Mouse (Mus musculus): ENCODE measurements around the gene Tmtc2. TPM values are rescaled to one million over a fixed set of nuclear protein-coding genes. Genes with fewer than 3 reads are reported as not detected.

The Tmtc2 gene
- total RNA-seq, 4 experiments from 2014 or later, result 0.77 to 1.2 (median 0.95) TPM

DNA sequence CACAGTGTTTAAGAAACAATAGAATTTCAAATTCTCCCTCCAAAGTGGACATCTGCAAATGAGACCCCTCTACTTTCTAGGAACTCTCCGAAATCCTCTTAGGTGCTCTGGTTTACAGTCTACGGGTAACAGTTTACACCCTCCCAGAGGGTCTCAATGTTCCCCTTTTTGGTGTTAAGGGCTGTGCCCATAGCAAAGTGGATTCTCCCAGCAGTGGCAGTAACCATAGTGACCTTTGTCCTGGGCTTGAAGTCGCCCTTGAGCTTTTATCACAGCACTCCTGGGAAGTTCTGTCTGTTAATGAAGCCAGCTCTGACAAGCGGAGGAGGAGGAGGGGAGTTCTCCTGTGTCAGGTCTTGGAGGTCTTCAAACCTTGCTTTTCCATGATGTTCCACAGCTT, 384.5 kb downstream of the Tmtc2 start:
- no peak for DNase-seq (ENCODE audit: low spot score in 2 of 2)

DNA sequence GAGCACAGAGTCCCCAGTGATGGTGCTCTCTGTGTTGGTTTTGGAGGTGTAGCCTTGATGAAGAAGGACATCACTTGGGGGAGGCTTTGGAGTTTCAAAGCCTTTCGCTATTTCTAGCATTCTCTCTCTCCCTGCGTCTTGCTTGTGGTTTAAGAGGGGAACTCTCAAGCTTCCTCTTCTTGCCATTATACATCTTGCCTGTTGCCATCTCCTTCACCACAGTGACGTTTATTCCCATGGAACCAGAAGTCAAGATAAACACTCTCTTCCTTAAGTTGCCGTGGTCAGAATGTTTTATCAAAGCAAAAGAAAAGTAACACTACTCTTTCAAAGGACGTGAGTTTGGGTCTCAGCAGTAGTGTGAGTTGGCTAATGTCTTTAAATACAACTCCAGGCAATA, 387.6 kb downstream of the Tmtc2 start:
- no peak for DNase-seq (ENCODE audit: low spot score in 2 of 2)

DNA sequence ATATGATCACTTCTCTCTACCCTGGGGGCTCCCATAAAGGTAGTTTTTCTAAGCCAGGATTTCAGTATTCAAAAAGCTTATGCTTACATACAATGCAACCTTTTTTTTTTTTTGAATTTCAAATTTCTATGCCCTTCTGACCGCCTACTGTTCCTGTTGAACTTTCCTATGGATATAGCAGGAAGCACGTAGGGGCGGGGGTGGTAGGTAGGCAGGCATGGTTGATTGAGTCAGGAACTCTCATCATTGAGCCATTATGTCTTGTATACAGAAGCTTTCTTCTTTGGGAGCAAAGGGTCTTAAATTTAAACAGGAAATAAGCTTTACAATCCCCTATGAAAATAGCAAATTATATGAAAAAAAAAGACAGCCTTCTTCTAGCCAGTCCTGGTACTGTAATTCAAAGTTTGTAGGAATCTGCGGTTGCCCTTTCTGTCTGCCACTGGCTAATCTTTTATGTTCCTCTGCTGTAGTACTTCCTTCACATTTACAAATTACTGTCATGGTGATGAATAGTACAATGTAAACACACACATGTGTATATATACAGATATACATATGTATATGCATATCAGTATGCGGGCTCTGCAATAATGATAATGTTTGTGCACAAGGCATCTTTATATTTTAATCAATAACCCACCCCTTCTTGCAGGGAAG, 405.7 kb downstream of the Tmtc2 start:
- no peak for DNase-seq (ENCODE audit: low spot score in 2 of 2)

DNA sequence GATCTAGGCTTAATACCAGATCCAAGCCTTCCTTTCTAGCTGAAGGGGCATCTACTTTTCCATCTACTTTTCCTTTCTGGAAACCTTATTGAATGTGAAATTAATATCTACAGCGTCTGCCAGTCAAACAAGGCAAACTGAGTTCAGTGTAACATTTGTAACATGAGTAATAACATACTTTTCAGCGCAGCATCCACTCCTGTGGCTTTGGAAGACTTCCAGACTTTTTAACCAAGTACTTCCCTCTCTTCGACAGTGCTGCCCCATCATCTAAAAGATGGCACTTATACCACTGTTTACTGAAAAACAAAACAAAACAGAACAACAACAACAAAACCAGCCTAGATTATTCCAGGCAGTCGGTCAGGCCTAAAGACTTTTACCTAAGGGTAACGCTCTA, 409.0 kb downstream of the Tmtc2 start:
- no peak for DNase-seq (ENCODE audit: low spot score in 2 of 2)

DNA sequence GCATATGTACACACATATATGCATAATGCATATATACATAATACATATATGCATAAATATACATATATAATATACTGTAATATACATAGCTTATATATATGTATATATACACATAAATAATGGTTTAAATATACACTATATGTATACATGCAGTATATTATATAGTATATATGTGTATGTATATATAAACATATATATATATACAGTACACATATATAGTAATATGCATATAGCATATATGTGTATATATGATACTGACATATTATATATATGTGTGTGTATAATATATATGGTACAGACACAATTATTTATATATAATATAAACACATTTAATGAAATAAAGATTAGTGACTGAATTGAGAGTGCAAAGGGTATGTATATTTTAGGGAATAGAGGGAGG, 420.5 kb downstream of the Tmtc2 start:
- no peak for DNase-seq (ENCODE audit: low spot score in 2 of 2)

DNA sequence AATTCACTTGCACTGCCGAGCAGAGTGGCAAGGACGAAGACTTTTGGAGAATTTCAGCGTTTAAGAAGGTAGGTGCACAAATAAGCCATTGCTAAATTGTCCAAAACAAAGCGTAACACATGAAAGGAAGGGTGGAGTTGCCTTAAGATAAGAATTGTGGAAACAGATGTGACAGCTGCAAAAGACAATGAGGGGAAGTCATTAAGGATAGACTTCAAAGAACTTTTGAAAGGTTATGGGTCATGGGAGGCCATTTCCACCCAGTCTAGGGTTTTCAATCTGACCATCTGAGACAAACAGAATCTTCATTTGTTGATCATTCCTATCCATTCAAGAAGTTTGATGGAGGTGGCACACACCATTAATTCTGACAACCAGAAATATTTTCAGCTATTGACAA, 429.9 kb downstream of the Tmtc2 start:
- no peak for DNase-seq (ENCODE audit: low spot score in 2 of 2)

DNA sequence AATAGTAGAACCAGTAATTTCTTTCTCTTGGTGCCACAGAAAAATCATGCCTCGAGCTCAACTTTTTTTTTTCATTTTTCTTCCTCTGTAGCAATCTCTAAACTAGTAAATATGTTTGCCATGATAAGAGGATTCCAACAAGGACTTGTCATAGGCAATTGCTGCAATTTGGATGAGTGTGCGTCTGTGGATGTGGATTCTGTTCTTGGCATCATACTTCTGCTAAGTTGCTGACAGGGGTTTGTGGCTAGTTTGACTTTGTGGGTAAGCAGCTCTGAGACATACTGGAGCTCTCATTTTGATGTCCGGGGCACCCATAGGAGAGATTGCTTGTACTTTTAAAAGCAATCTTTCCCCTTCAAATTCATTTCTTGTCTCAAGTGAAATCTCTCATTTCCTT, 432.1 kb downstream of the Tmtc2 start:
- no peak for DNase-seq (ENCODE audit: low spot score in 2 of 2)
